Mouse (Mus musculus) macrophage (primary cell): ENCODE data around the gene Slc2a10. TPM values are rescaled to one million over a fixed set of nuclear protein-coding genes. Genes with fewer than 3 reads are reported as not detected.

Source experiments
- H3K27ac ChIP-seq: fragments of 350-480 bp; formaldehyde crosslinking; 2 replicates; pipeline ENCODE4 v1.9.0; 2021
- H3K36me3 ChIP-seq: fragments of 350-480 bp; formaldehyde crosslinking; 2 replicates; pipeline ENCODE4 v1.9.0; 2021; ENCODE audit errors: inconsistent target
- H3K4me3 ChIP-seq: fragments of 350-480 bp; formaldehyde crosslinking; 2 replicates; pipeline ENCODE4 v1.9.0; 2021; ENCODE audit errors: inconsistent target
- H3K79me2 ChIP-seq: fragments of 350-480 bp; formaldehyde crosslinking; 2 replicates; pipeline ENCODE4 v1.9.0; 2021; ENCODE audit errors: inconsistent target
- WGBS: methylation state at CpG from one replicate; pipeline ENCODE4 v1.1.7; 2026; ENCODE audit warnings: inconsistent platforms; ENCODE audit not compliant: missing documents; 5-methylcytosine and 5-hydroxymethylcytosine counted together
- polyA plus RNA-seq: library from polyadenylated mRNA; stranded (reverse); fragments of 250-400 nt; gene quantifications from 3 replicates; pipeline ENCODE4 v1.2.4, GENCODE M21; 2018; ENCODE audit warnings: inconsistent platforms
- total RNA-seq, 78 experiments: library from RNA; depleted of rRNA; stranded (reverse); fragments of 250-400 nt; gene quantifications; 1 replicate in 9 of 78; 2 replicates in 24 of 78; 3 replicates in 43 of 78; 4 replicates in 2 of 78; pipeline ENCODE4 v1.2.4; 2018; ENCODE audit warnings: inconsistent platforms in 56 of 78

The Slc2a10 gene
- total RNA-seq (2018; cell fraction: chromatin; rRNA removed): under 1 TPM in 1 of 26 experiments, not detected in 25; 0.98 TPM
- total RNA-seq (2018; cell fraction: cytosol; rRNA removed): under 1 TPM in 1 of 26 experiments, not detected in 25; under 0.01 TPM
- total RNA-seq (2018; cell fraction: nucleus; rRNA removed): under 1 TPM in 1 of 26 experiments, not detected in 25; 0.24 TPM
- not detected in 3 replicates for polyA plus RNA-seq

GRCm38 (mm10) chr2:165503259-165504203 is at the start of gene Slc2a10:
Gene Slc2a10 (plus strand): TSS chr2:165503787.
- Histone ChIP-seq H3K36me3 (no peaks in the 10 kb centered on the region), H3K27ac (no peak within 1 kb of the TSS), H3K79me2 (no peaks in the 10 kb centered on the region), H3K4me3 (no peak within 1 kb of the TSS)
- WGBS: 13% methylated on average over 27 of the region's 32 CpGs

GRCm38 (mm10) chr2:165456710-165457109 is 46.9 kb upstream of the Slc2a10 start:
- H3K27ac ChIP-seq: no peak overlapping the region
- H3K79me2 ChIP-seq: no peaks in the 10 kb centered on the region
- no peak overlapping the region for H3K4me3 ChIP-seq
- 43% methylated on average over 2 of the region's 2 CpGs for WGBS
- no peaks in the 10 kb centered on the region for H3K36me3 ChIP-seq

- H3K27ac ChIP-seq: no peak overlapping the region
- WGBS: 87% methylated on average over 5 of the region's 5 CpGs
- H3K4me3 ChIP-seq: no peak overlapping the region
- no peaks in the 10 kb centered on the region for H3K36me3 ChIP-seq
- H3K79me2 ChIP-seq: no peaks in the 10 kb centered on the region
These were observed 45.4 kb upstream of the Slc2a10 start for GRCm38 (mm10) chr2:165458189-165458588.

GRCm38 (mm10) chr2:165459663-165460062 is 43.9 kb upstream of the Slc2a10 start:
- H3K79me2 ChIP-seq: no peaks in the 10 kb centered on the region
- no peak overlapping the region for H3K27ac ChIP-seq
- H3K4me3 ChIP-seq: no peak overlapping the region
- WGBS: 58% methylated on average over 7 of the region's 7 CpGs
- H3K36me3 ChIP-seq: no peaks in the 10 kb centered on the region

GRCm38 (mm10) chr2:165467824-165468452 is 35.6 kb upstream of the Slc2a10 start:
- Histone ChIP-seq H3K36me3 (no peaks in the 10 kb centered on the region), H3K4me3 (no peak overlapping the region), H3K79me2 (no peaks in the 10 kb centered on the region), H3K27ac (no peak overlapping the region)
- WGBS: 76% methylated on average over 15 of the region's 15 CpGs

- WGBS: 19% methylated on average over 5 of the region's 5 CpGs
- no peak overlapping the region for H3K27ac ChIP-seq
- no peaks in the 10 kb centered on the region for H3K79me2 ChIP-seq
- no peaks in the 10 kb centered on the region for H3K36me3 ChIP-seq
- no peak overlapping the region for H3K4me3 ChIP-seq
These were observed 33.4 kb upstream of the Slc2a10 start for GRCm38 (mm10) chr2:165470167-165470566.

GRCm38 (mm10) chr2:165471943-165472342 is 31.6 kb upstream of the Slc2a10 start:
- Histone ChIP-seq H3K36me3 (no peaks in the 10 kb centered on the region), H3K4me3 (no peak overlapping the region), H3K79me2 (no peaks in the 10 kb centered on the region), H3K27ac (no peak overlapping the region)
- 90% methylated on average over 11 of the region's 11 CpGs for WGBS

- no peaks in the 10 kb centered on the region for H3K79me2 ChIP-seq
- 7% methylated on average over 33 of the region's 35 CpGs for WGBS
- H3K36me3 ChIP-seq: no peaks in the 10 kb centered on the region
- no peak within 1 kb of the TSS for H3K4me3 ChIP-seq
- H3K27ac ChIP-seq: no peak within 1 kb of the TSS
These were observed 30.6 kb upstream of the Slc2a10 start, which contains the start of gene Slc13a3 for GRCm38 (mm10) chr2:165473003-165473402. Gene Slc13a3 (minus strand): TSS chr2:165473230.

- Histone ChIP-seq H3K4me3 (no peak overlapping the region), H3K79me2 (no peaks in the 10 kb centered on the region), H3K27ac (no peak overlapping the region), H3K36me3 (no peaks in the 10 kb centered on the region)
- WGBS: 88% methylated on average over 7 of the region's 7 CpGs
These were observed 28.2 kb upstream of the Slc2a10 start for GRCm38 (mm10) chr2:165475412-165475811.

- no peaks in the 10 kb centered on the region for H3K79me2 ChIP-seq
- no peaks in the 10 kb centered on the region for H3K36me3 ChIP-seq
- H3K4me3 ChIP-seq: no peak overlapping the region
- WGBS: 87% methylated on average over 5 of the region's 5 CpGs
- no peak overlapping the region for H3K27ac ChIP-seq
These were observed 27.7 kb upstream of the Slc2a10 start for GRCm38 (mm10) chr2:165475850-165476249.

- Histone ChIP-seq H3K27ac (no peak overlapping the region), H3K36me3 (no peaks in the 10 kb centered on the region), H3K79me2 (no peaks in the 10 kb centered on the region), H3K4me3 (no peak overlapping the region)
- WGBS: 83% methylated on average over 8 of the region's 8 CpGs
These were observed 21.6 kb upstream of the Slc2a10 start for GRCm38 (mm10) chr2:165482003-165482402.

- Histone ChIP-seq H3K79me2 (no peaks in the 10 kb centered on the region), H3K36me3 (no peaks in the 10 kb centered on the region), H3K27ac (no peak overlapping the region), H3K4me3 (no peak overlapping the region)
- WGBS: 71% methylated on average over 6 of the region's 6 CpGs
These were observed 19.4 kb upstream of the Slc2a10 start for GRCm38 (mm10) chr2:165484152-165484551.

- no peak overlapping the region for H3K4me3 ChIP-seq
- H3K27ac ChIP-seq: no peak overlapping the region
- WGBS: 88% methylated on average over 3 of the region's 3 CpGs
- H3K79me2 ChIP-seq: no peaks in the 10 kb centered on the region; the same call in 1 of the 2 replicates
- H3K36me3 ChIP-seq: peaks cover 13% of the 10 kb centered on the region
These were observed 17.8 kb upstream of the Slc2a10 start for GRCm38 (mm10) chr2:165485826-165486225.

GRCm38 (mm10) chr2:165486401-165486800 is 17.2 kb upstream of the Slc2a10 start:
- H3K27ac ChIP-seq: no peak overlapping the region
- H3K36me3 ChIP-seq: peaks cover 13% of the 10 kb centered on the region
- 86% methylated on average over 5 of the region's 5 CpGs for WGBS
- no peak overlapping the region for H3K4me3 ChIP-seq
- no peaks in the 10 kb centered on the region; the same call in 1 of the 2 replicates for H3K79me2 ChIP-seq
